Mouse (Mus musculus) heart, adult 2 months (tissue): Measurements from ENCODE around the gene Clec2i.
"Not testable (repeated sequence)": the region's sequence is repeated elsewhere in the genome, so short reads cannot be mapped to it uniquely, and the experiment has no call there.

Experiments used
- EP300 ChIP-seq: fragments of 200-500 bp; IDR thresholded peaks from 2 replicates; pipeline ENCODE4 v1.6.1; 2011; ENCODE audit warnings: low read depth, low read length, control low read depth; ENCODE audit not compliant: insufficient read depth
- POLR2A ChIP-seq: fragments of 200-500 bp; IDR thresholded peaks from 2 replicates; pipeline ENCODE4 v1.6.1; 2011; ENCODE audit warnings: mild to moderate bottlenecking, low read depth, low read length, control low read depth; ENCODE audit not compliant: insufficient read depth

- not testable (repeated sequence) for TF ChIP-seq POLR2A, EP300
These were observed at the start of gene Clec2i for GRCm38 (mm10) chr6:128887091-128887790.
